Mouse (Mus musculus) liver, embryonic 13.5 days (tissue): Measurements from ENCODE around the gene Pmel. TPM values are rescaled to one million over a fixed set of nuclear protein-coding genes. Genes with fewer than 3 reads are reported as not detected.

Experiments used
- ATAC-seq: fragments of 200-750 bp; cut with Nextera tagmentation; 2 replicates; pipeline ENCODE4 v1.8.0; 2017; ENCODE audit warnings: low read depth, mild to moderate bottlenecking, moderate number of reproducible peaks, moderate library complexity
- DNase-seq: peaks from one replicate; pipeline ENCODE4 v3.0.0; 2022
- H3K27ac ChIP-seq: fragments of 300-500 bp; sonication (generic); 2 replicates; pipeline ENCODE4 v1.5.1; 2015; ENCODE audit warnings: moderate library complexity, mild to moderate bottlenecking, inconsistent platforms
- H3K27me3 ChIP-seq: fragments of 300-500 bp; sonication (generic); 2 replicates; pipeline ENCODE4 v1.6.1; 2015; ENCODE audit warnings: mild to moderate bottlenecking, inconsistent platforms
- H3K36me3 ChIP-seq: fragments of 300-500 bp; sonication (generic); 2 replicates; pipeline ENCODE4 v1.6.1; 2015; ENCODE audit warnings: mild to moderate bottlenecking, inconsistent platforms
- H3K4me1 ChIP-seq: fragments of 300-500 bp; sonication (generic); replicated peaks from 2 replicates; pipeline ENCODE4 v1.6.1; 2015; ENCODE audit warnings: inconsistent platforms
- H3K4me2 ChIP-seq: fragments of 300-500 bp; sonication (generic); 2 replicates; pipeline ENCODE4 v1.6.1; 2015; ENCODE audit warnings: inconsistent platforms, mild to moderate bottlenecking, moderate library complexity
- H3K4me3 ChIP-seq: fragments of 300-500 bp; sonication (generic); replicated peaks from 2 replicates; pipeline ENCODE4 v1.5.1; 2015; ENCODE audit warnings: mild to moderate bottlenecking, inconsistent platforms
- H3K9ac ChIP-seq: fragments of 300-500 bp; sonication (generic); 2 replicates; pipeline ENCODE4 v1.6.1; 2015; ENCODE audit warnings: mild to moderate bottlenecking, inconsistent platforms
- H3K9me3 ChIP-seq: fragments of 300-500 bp; sonication (generic); replicated peaks from 2 replicates; pipeline ENCODE4 v1.6.1; 2016; ENCODE audit warnings: inconsistent platforms
- WGBS: fragments of 180-500 bp; shearing (Covaris S2); methylation state at CpG from one replicate; pipeline ENCODE4 v1.1.7; 2015; ENCODE audit not compliant: insufficient replicate concordance; 5-methylcytosine and 5-hydroxymethylcytosine counted together
- polyA plus RNA-seq: library from polyadenylated mRNA; unstranded; fragments of >200 nt; fragmentation: Nextera tagmentation; extraction: Ambion mirVana; gene quantifications from 2 replicates; pipeline ENCODE4 v1.2.1, GENCODE M21; 2015

Gene Pmel
- polyA plus RNA-seq: 0.30 and 0.52 TPM in 2 replicates

GRCm38 (mm10) chr10:128703895-128704294, at the start of gene Pmel:
Gene Pmel, plus strand, starts transcription at chr10:128704195.
- WGBS: 20% methylated on average over 4 of the region's 4 CpGs
- DNase-seq (no peak), ATAC-seq (no peak)
- Histone ChIP-seq H3K9ac (peak within 1 kb of the TSS; percentile 92), H3K4me1 (peaks cover 55% of the 10 kb centered on the region), H3K4me3 (peak within 1 kb of the TSS; percentile 90), H3K27me3 (no peaks in the 10 kb centered on the region), H3K36me3 (peaks cover 47% of the 10 kb centered on the region), H3K27ac (peak within 1 kb of the TSS; percentile 92), H3K4me2 (peak within 1 kb of the TSS; percentile 88), H3K9me3 (no peaks in the 10 kb centered on the region)

- H3K4me1 ChIP-seq: peaks cover 16% of the 10 kb centered on the region
- no peak overlapping the region for H3K27ac ChIP-seq
- H3K4me3 ChIP-seq: no peak overlapping the region
- no peak overlapping the region for H3K4me2 ChIP-seq
- H3K27me3 ChIP-seq: peaks cover 18% of the 10 kb centered on the region
- 32% methylated on average over 3 of the region's 3 CpGs for WGBS
- DNase-seq (no peak), ATAC-seq (peak; percentile 73)
- no peaks in the 10 kb centered on the region for H3K36me3 ChIP-seq
- H3K9me3 ChIP-seq: no peaks in the 10 kb centered on the region
- no peak overlapping the region; the same call in 1 of the 2 replicates for H3K9ac ChIP-seq
Measured at GRCm38 (mm10) chr10:128655254-128655653, 48.7 kb upstream of the Pmel start.

- no peaks in the 10 kb centered on the region for H3K36me3 ChIP-seq
- 57% methylated on average over 1 of the region's 1 CpGs for WGBS
- no peaks in the 10 kb centered on the region for H3K9me3 ChIP-seq
- H3K27me3 ChIP-seq: peaks cover 15% of the 10 kb centered on the region
- H3K4me1 ChIP-seq: peaks cover 16% of the 10 kb centered on the region
- H3K4me2 ChIP-seq: no peak overlapping the region
- H3K9ac ChIP-seq: no peak overlapping the region
- no peak overlapping the region; the same call in 1 of the 2 replicates for H3K27ac ChIP-seq
- DNase-seq: no peak
- no peak for ATAC-seq
- no peak overlapping the region for H3K4me3 ChIP-seq
Measured at GRCm38 (mm10) chr10:128656731-128657130, 47.3 kb upstream of the Pmel start.

GRCm38 (mm10) chr10:128657844-128658243, 46.2 kb upstream of the Pmel start:
- H3K27ac ChIP-seq: no peak overlapping the region
- H3K27me3 ChIP-seq: peaks cover 13% of the 10 kb centered on the region
- H3K4me2 ChIP-seq: no peak overlapping the region
- H3K9me3 ChIP-seq: no peaks in the 10 kb centered on the region
- DNase-seq: no peak
- ATAC-seq: no peak
- no peaks in the 10 kb centered on the region for H3K36me3 ChIP-seq
- H3K9ac ChIP-seq: no peak overlapping the region
- H3K4me3 ChIP-seq: no peak overlapping the region
- H3K4me1 ChIP-seq: peaks cover 22% of the 10 kb centered on the region
- 52% methylated on average over 9 of the region's 9 CpGs for WGBS

- Histone ChIP-seq H3K4me3 (no peak overlapping the region), H3K36me3 (no peaks in the 10 kb centered on the region), H3K9me3 (no peaks in the 10 kb centered on the region), H3K4me1 (peaks cover 39% of the 10 kb centered on the region), H3K27me3 (peaks cover 8% of the 10 kb centered on the region), H3K9ac (no peak overlapping the region), H3K27ac (no peak overlapping the region), H3K4me2 (no peak overlapping the region)
- ATAC-seq: no peak
- WGBS: 51% methylated on average over 9 of the region's 9 CpGs
- DNase-seq: no peak
Measured at GRCm38 (mm10) chr10:128659490-128659889, 44.5 kb upstream of the Pmel start.

- Histone ChIP-seq H3K4me2 (no peak overlapping the region), H3K27ac (no peak overlapping the region), H3K9me3 (no peaks in the 10 kb centered on the region), H3K36me3 (no peaks in the 10 kb centered on the region), H3K4me1 (peaks cover 41% of the 10 kb centered on the region), H3K9ac (no peak overlapping the region), H3K4me3 (no peak overlapping the region), H3K27me3 (peaks cover 18% of the 10 kb centered on the region)
- ATAC-seq (no peak), DNase-seq (no peak)
Measured at GRCm38 (mm10) chr10:128662465-128662864, 41.5 kb upstream of the Pmel start.

GRCm38 (mm10) chr10:128663441-128664220, 40.4 kb upstream of the Pmel start:
- H3K27me3 ChIP-seq: peaks cover 28% of the 10 kb centered on the region
- WGBS: 15% methylated on average over 5 of the region's 5 CpGs
- no peak overlapping the region for H3K4me3 ChIP-seq
- H3K36me3 ChIP-seq: no peaks in the 10 kb centered on the region
- peaks cover 45% of the 10 kb centered on the region for H3K4me1 ChIP-seq
- H3K4me2 ChIP-seq: no peak overlapping the region
- peak overlapping the region; percentile 66; the same call in 1 of the 2 replicates for H3K27ac ChIP-seq
- H3K9ac ChIP-seq: no peak overlapping the region
- ATAC-seq (no peak), DNase-seq (no peak)
- no peaks in the 10 kb centered on the region for H3K9me3 ChIP-seq

GRCm38 (mm10) chr10:128664808-128665207, 39.2 kb upstream of the Pmel start:
- ATAC-seq: peak; percentile 82
- Histone ChIP-seq H3K36me3 (no peaks in the 10 kb centered on the region), H3K27me3 (peaks cover 33% of the 10 kb centered on the region), H3K27ac (peak overlapping the region; percentile 66), H3K4me1 (peaks cover 54% of the 10 kb centered on the region), H3K4me2 (peak overlapping the region; percentile 42), H3K9me3 (no peaks in the 10 kb centered on the region), H3K4me3 (no peak overlapping the region), H3K9ac (no peak overlapping the region)
- DNase-seq: peak; percentile 45
- 14% methylated on average over 3 of the region's 3 CpGs for WGBS

GRCm38 (mm10) chr10:128665307-128665706, 38.7 kb upstream of the Pmel start:
- H3K4me3 ChIP-seq: no peak overlapping the region
- H3K9me3 ChIP-seq: no peaks in the 10 kb centered on the region
- H3K4me2 ChIP-seq: peak overlapping the region; percentile 42
- DNase-seq: no peak
- ATAC-seq: peak; percentile 69
- peaks cover 54% of the 10 kb centered on the region for H3K4me1 ChIP-seq
- H3K9ac ChIP-seq: no peak overlapping the region
- H3K27me3 ChIP-seq: peaks cover 37% of the 10 kb centered on the region
- H3K27ac ChIP-seq: peak overlapping the region; percentile 66
- 20% methylated on average over 3 of the region's 3 CpGs for WGBS
- H3K36me3 ChIP-seq: no peaks in the 10 kb centered on the region

GRCm38 (mm10) chr10:128665806-128666205, 38.2 kb upstream of the Pmel start:
- Histone ChIP-seq H3K4me1 (peaks cover 54% of the 10 kb centered on the region), H3K9ac (no peak overlapping the region), H3K4me3 (no peak overlapping the region), H3K27ac (peak overlapping the region; percentile 66), H3K9me3 (no peaks in the 10 kb centered on the region), H3K27me3 (peaks cover 42% of the 10 kb centered on the region), H3K4me2 (peak overlapping the region; percentile 42), H3K36me3 (no peaks in the 10 kb centered on the region)
- DNase-seq: no peak
- no peak for ATAC-seq
- WGBS: 86% methylated on average over 2 of the region's 2 CpGs

- Histone ChIP-seq H3K9me3 (no peaks in the 10 kb centered on the region), H3K4me3 (peak overlapping the region; percentile 62), H3K27me3 (peaks cover 65% of the 10 kb centered on the region), H3K4me2 (peak overlapping the region; percentile 83), H3K4me1 (peaks cover 53% of the 10 kb centered on the region), H3K9ac (peak overlapping the region; percentile 60), H3K36me3 (no peaks in the 10 kb centered on the region; the same call in 1 of the 2 replicates), H3K27ac (no peak overlapping the region)
- peak; percentile 34 for DNase-seq
- 3% methylated on average over 42 of the region's 42 CpGs for WGBS
- no peak for ATAC-seq
Measured at GRCm38 (mm10) chr10:128668790-128669672, 35.0 kb upstream of the Pmel start.
